Mouse (Mus musculus) cerebellum, adult 11-12 months (tissue): Measurements from ENCODE around the gene Llgl1.

Experiments used
- DNase-seq: peaks from one replicate; pipeline ENCODE4 v3.0.0; 2022

Gene Llgl1

DNA sequence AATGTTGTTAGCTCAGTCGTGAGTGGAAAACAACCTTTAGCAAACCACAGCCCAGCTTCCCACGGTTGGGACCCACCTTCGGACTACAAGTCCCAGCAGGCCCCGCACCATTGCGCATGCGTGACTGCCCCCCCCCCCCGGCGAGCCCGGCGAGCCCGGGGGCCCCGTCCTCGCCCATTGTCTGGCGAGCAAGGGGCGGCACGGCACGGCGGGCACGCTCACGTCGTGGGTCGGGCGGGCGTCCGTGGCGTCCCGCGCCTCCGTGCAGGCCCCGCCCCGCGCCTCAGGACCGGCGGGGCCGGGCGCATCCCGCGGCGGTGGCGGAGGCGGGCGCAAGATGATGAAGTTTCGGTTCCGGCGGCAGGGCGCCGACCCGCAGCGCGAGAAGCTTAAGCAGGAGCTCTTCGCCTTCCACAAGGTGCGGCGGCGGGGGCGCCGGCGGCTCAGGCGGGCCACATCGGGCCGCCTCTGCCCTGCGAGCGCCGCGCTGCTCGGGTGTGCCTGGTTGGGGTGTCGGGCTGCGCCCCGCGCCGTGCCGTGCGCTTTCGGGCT, at the start of gene Llgl1:
Gene Llgl1, plus strand, starts transcription at position 200 of the 552 bp plus-strand sequence.
- peak; percentile 93 for DNase-seq

DNA sequence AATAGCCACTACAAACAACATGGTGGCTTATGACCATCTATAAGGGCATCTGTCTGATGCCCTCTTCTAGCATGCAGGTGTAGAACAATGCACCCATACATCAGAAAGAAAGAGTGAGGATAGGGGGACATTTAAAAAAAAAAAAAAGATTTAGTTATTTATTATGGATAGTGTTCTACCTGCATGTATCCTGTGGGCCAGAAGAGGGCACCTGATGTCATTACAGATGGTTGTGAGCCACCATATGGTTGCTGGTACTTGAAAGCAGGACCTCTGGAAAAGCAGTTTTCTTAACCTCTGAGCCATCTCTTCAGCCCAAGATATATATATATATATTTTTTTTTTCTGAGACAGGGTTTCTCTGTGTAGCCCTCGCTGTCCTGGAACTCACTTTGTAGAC, 3.4 kb upstream of the Llgl1 start:
- peak; percentile 2 for DNase-seq

DNA sequence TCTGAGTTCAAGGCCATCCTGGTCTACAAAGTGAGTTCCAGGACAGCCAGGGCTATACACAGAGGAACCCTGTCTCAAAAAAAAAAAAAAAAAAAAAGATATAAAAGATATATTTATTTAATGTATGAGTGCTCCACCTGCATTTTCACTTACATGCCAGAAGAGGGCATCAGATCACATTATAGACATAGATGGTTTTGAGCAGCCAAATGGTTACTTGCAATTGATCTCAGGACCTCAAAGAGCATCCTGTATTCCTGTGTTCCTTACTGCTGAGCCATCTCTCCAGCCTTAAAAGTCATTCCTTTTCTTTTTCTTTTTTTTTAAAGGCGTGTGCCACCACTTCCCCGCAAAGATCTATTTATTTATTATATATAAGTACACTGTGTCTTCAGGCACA, 2.0 kb upstream of the Llgl1 start:
- no peak for DNase-seq

DNA sequence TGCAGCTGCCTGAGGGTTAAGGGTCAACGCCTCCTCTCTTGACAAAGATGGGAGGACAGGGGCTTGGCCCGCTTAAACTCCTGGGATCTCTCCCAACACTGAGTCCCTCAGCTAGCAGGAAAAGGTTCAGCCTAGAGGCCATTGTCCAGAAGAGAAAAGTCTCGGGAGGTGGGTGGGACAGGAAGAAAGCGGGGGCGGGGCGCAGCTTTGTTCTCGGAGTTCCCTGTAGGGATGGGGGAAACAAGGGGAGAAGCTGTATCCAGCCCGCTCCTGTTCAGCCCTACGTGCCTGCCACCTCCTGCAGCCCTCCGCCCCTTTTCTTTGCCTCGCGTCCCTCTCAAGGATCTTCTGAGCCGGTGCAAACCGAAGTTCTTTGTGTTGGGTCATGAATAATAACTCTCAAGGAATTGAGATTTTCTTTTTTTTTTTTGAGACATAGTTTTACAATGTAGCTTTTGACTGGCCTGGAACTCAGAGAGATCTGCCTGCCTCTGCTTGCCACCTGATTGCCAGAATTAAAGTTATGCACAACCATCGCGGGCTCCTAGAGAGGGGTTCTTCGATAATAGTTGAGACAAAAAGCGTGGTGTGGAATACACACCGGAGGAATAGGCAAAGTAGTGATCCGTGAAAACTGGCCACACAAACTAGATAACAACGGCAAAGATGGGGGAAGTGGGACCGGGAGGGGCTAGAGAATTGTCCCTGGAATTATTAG, 558 bp upstream of the Llgl1 start:
- DNase-seq = peak; percentile 61

DNA sequence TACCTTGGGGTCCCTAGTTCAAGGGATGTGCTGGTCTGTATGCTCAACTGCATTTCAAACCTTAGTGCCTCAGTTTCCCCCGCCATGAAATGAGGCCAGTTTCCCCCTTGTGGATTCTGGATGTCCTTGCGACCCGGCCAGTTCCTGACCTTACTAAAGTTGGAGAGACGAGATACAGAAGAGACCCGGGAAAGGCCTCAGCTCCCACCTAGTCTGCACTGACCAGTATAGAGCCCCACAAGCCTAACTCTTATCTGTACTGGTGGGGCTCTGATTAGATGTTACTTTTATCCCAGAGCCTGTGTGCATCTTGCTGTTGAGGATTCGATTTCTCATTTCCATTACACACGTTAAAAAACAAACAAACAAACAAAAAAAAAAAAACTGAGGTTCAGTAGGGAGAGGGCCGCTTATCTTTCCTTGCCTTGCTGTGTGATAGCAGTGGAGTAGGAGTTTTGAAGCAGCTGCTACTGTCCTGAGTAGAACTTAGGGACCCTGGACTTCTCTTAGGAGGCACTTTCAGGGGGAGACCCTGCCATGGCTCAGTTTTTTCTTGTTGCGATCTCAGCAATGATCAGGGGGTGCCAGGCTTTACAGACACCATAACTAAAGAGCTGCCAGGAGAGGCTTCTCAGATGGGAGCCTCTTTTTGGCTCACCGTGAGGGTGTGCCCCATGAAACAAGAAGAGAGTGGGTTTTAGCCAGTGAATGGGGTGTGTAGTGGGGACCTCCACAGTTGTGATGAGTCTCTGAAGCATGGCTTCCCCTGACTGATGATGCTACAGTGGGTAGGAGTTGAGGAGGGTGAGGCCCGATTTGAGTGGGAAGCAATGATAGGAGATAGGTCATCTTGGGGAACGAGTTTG, 1.0 kb downstream of the Llgl1 start:
- peak; percentile 31 for DNase-seq

DNA sequence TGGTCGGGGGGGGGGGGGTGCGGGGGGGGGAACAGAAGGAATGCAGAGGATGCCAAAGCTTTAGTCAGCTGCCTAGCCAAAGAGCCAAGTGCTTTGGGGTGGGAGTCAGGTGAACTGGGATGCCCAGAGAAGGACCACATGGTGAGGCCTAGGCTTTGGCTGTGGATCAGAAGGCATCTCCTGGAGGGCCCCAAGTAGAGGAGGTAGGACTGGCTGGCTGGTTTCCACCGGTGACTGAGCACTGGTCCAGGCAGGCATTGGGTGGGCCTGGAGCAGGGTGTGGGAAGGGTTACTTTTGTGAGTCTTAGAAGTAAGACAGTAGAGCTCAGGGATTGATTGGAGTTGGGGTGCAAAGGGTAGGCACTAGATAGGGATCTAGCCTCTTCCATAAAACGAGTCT, 2.1 kb downstream of the Llgl1 start:
- DNase-seq = peak; percentile 62

DNA sequence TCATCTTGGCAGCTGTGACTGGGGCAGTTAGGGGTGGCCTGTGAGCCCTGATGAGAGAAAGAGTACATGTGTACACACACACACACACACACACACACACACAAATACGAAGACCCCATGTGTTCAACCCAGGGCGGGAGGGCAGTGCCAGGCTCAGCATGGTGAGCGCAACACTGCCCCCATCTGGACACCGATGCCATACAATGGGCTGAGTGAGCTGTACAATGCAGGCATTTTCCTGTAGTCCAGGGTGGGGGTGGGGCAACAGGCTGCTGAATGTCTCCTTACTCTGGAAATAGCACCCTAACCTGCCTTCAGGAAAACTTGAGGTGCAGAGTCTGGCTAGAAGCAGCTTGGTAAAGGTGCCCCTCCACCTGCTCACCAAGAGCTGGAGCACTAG, 3.6 kb downstream of the Llgl1 start:
- DNase-seq = peak; percentile 61

DNA sequence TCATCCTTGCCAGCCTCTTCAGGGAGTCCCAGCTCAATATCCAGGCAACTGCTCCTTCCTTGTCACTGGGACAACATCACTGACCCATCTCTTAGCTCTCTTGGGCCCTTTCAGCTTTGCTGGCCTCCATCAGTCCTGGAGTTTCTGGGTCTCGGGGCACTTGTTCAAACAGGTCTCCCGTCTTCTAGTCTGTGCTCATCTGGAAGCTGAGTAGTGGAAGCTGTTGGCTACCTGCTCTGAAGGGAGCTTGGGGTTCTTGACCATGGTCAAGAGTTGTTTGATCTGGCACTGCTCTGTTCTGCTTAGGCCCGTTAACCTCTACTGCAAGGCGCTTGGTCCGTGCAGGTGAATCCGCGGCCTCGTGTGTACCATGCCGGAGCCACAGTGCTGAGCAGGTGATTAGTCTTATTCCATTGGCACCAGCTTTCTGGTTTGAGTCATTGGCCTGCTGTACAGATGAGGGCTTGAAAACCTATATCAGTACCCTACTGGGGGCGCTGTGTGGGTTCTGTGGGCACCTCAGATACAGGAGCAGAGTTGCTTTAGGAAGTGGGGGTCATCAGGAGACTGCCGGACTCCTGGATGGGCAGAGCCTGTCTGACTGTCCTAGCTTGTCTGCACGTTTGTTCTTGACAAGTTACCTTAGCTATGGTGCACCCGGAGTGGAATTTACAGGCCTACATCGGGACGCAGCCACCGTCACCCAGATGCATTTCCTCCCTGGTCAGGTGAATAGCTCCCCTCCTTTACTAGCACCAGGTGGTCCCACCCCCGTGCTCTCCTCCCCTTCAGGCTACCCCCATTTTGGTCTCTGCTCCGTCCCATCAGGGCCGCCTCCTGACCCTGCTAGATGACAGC, 4.7 kb downstream of the Llgl1 start:
- peak; percentile 39 for DNase-seq

DNA sequence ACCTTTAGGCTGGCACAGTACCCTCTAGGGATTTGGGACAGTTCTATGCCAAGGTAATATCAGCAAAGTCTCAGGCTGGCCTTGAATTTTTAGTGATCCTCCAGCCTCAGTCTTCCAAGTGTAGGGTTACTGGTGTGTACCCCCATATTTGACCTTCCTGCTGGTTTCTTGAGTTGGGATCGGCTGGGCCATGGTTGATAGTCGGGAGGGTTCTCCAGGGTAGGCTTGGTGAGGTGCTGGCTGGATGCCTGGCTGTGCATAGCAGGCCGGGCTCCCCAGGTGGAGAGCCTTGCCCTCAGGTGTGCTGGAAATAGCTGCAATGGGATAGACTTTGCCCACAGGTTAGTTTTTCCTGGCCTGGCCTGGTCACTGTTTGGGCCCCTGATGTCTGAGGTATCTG, 5.7 kb downstream of the Llgl1 start:
- DNase-seq = peak; percentile 4

DNA sequence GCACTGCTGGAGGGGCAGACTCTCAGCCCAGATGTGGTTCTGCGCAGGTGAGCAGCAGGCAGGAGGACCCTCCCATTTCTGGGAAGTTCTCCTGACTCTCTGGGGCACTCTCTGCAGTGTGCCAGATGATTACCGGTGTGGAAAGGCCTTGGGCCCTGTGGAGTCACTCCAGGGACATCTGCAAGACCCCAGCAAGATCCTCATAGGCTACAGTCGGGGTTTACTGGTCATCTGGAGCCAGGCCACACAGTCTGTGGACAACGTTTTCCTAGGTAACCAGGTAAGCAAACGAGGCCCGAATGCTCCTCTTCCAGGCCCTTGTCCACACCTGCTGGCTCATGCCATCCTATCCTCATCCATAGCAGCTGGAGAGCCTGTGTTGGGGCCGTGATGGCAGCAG, 6.6 kb downstream of the Llgl1 start:
- no peak for DNase-seq

DNA sequence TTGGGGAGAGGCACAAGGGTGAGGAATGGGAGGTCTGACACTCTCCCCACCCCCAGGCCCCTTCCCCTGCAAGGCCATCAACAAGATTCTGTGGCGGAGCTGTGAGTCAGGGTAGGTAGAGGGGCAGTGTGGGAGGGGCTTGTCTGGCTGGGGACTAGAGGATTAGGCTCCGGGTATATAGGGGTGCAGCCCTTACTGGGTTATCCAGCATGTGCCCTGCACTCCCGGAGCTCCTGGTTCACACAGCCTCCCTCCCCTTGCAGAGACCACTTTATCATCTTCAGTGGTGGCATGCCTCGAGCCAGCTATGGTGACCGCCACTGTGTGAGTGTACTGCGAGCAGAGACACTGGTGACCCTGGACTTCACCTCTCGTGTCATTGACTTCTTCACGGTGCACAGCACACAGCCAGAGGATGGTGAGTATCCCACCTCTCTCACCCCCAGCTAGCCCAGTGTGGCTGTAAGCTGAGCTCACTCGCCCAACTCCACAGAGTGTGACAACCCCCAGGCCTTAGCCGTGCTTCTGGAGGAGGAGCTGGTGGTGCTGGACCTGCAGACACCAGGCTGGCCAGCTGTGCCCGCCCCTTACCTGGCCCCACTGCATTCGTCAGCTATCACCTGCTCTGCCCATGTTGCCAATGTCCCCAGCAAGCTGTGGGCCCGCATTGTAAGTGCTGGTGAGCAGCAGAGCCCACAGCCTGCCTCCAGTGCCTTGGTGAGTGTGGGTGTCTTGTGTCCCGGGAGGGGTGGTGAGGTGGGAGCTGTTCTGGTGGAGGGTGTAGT, 7.4 kb downstream of the Llgl1 start:
- DNase-seq = peak; percentile 13

DNA sequence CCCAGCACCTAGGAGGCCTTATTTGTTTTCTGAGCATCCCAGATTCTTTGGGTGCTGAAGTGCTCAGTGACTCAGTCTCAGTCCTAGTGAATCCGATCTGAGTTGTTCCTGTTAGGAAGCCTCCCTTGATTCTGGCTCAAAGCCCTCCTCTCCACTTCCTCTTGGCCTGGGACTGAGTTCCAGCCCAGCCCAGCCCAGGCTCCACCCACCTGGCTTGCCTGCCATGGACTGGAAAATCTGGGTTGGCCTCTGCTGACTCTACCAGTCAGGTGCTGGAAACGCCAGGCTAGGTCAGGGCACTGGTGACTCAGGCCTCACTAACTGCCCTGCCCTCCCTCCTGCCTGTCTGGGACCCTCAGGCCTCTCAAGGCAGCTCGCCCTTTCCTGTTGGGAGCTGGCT, 8.1 kb downstream of the Llgl1 start:
- peak; percentile 49 for DNase-seq

DNA sequence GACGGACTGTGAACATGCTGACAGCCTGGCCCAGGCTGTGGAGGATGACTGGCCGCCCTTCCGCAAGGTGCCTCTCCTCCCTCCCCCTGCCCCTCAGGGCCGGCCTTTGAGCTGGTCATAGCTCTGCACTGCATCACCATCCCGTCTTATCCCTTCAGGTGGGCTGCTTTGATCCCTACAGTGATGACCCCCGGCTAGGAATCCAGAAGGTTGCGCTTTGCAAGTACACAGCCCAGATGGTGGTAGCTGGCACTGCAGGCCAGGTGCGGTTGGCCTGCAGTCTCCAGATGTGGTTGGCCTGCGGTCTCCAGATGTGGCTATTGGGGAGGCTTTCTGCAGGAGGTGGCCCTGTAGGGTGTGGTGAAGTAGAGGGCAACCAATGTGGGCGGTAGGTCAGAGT, 9.1 kb downstream of the Llgl1 start:
- DNase-seq = peak; percentile 16

DNA sequence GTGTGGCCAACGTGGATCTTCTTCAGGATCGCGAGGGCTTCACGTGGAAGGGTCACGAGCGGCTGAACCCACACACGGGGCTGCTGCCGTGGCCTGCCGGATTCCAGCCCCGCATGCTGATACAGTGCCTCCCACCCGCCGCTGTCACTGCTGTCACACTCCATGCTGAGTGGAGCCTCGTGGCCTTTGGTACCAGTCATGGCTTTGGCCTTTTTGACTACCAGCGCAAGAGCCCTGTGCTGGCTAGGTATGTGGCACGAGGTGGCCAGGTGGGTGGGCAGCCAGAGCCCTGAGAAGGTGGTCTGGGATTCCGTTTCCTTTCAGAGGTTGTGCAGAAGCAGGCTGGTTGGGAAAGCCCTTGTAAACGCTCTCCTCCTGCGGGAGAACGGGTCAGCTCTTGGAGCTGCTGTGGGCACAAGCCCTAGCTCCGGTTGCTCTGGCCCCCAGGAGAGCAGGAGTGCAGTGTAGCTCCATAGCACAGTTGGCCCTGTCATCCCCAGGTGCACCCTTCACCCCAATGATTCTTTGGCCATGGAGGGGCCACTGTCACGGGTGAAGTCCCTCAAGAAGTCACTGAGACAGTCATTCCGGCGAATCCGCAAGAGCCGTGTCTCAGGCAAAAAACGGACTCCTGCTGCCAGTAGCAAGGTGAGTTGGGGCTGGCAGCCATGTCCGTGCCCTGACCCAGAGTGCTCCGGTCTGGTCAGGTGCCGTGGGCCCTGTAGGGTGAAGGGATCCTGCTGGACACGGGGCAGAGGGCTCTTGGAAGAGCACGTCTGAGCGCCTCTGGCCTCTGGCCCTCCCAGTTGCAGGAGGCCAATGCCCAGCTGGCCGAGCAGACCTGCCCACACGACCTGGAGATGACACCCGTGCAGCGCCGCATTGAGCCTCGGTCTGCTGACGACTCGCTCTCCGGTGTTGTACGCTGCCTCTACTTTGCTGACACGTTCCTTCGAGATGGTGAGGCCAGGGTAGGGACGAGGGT, 10.2 kb downstream of the Llgl1 start:
- DNase-seq = peak; percentile 9

DNA sequence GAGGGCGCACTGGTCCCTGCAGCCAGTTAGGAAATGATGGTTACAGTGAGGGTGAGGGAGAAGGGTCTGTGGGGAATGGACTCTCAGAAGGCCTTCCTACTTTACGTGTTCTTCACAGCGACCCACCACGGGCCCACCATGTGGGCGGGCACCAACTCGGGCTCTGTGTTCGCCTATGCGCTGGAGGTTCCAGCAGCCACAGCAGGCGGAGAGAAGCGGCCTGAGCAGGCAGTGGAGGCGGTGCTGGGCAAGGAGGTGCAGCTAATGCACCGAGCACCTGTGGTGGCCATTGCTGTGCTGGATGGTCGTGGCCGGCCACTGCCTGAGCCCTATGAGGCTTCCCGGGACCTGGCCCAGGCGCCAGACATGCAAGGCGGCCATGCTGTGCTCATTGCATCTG, 11.7 kb downstream of the Llgl1 start:
- peak; percentile 9 for DNase-seq

DNA sequence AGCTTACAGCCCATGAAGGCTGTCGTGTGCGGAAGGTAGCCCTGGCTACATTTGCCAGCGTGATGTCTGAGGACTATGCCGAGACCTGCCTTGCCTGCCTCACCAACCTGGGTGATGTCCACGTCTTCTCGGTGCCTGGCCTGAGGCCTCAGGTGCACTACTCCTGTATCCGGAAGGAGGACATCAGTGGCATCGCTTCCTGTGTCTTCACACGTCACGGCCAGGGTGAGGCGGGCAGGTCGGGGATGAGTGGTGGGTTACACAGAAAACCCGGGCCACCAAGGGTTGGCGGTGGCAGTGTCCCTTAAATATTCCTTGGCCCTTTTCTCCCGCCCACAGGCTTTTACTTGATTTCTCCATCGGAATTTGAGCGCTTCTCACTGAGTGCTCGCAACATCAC, 12.5 kb downstream of the Llgl1 start:
- DNase-seq = peak; percentile 15

DNA sequence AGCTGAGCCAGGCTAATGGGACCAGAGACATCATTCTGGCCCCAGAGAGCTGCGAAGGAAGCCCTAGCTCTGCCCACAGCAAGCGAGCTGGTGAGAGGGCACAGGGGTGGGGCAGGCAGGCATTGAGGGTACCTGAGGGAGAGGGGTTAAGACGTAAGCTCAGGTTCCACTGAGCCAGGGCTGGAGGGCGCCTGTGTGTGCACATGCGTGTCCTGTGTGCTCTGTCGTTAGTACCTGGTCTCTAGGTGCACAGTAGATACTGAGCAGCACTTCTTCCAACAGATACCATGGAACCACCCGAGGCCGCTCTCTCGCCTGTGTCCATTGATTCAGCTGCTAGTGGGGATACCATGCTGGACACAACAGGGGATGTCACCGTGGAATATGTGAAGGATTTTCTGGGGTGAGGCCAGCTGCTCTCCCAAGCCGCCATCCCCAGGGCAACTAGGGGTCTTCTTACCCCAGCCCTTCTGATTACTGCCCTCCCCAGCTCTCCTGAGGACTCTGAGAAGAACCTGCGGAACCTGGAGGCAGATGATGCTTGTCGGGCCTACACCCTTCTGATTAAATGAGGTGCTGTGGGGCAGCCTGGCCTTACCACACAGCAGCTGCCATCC, 13.2 kb downstream of the Llgl1 start:
- DNase-seq = peak; percentile 6

DNA sequence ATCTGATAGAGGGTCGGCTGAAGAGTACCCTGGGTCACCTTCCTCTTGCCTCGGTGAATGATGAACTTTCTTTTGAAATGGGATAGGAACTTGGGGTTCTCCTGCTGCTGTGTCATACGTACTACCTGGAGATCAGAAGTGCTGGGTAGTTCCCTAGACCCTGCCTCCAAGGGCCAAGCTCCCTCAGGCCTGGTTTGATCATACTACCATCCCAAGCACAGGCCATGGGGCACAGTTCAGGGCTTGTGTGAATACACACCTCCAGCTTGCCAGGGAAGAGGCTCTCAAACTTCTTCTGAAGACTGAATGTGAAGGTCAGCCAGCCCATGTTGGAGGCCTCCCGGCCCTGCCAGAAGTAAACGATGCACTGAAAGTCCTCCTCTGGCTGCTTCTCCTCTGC, 16.3 kb downstream of the Llgl1 start:
- peak; percentile 1 for DNase-seq

DNA sequence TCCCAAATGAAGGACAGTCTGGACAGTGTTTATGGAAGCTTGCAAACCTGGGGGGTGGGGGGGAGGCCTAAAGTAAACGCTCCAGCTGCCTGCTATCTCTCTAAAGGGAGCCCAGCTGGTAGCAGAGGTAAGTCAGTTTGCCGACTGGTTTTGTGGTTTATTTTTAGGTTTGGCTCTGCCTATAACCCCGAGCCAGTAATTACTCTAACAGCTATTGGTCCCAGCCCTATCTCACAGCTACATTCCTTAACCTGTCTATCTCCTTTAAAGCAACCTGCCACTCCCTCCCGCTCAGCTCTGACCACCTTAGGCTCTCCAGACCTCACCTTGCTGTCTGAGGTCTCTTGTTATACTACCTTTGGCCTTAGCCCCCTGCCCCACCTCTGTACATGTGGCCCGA, 19.7 kb downstream of the Llgl1 start:
- DNase-seq = no peak

DNA sequence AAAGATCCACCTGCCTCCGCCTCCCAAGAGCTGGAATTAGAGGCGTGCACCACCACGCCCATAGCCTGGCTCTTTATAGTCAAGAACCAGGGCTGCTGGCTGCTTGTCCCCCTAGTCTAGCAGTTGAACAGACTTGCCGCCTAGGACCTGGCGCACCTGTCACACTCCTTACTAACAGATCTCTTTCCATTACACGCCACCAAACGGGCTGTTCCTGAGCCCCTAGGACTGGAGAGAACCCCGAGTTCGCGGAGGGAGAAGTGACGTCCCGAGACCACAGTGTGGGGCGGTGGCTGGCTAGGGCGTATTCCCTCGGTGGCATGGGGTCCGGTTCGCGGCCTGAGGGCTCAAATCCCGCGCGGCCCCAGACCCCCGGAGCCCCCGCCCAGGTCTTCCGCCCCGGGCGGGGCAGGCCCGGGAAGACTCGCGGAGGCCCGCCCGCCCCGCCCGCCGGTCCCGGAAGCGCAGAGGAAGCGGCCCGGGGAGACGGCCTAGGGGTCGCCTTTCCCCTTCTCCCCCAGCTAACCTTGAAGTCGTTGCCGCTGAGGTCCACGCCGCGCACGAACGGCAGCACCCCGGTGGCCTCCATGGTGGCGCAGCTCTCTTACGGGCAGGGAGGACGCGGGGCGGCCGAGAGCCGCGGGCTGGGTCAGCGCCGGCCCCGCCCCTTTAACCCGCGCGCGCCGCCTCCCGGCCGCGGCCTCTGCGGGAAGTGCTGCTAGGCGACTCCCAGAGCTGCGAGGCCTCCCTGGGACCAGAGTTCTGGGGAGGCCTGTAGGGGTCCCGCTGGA, 27.3 kb downstream of the Llgl1 start, which contains the start of gene Flii:
Gene Flii, minus strand, starts transcription at position 663 of the 791 bp plus-strand sequence.
- peak; percentile 81 for DNase-seq
